Mouse (Mus musculus): ENCODE measurements around the gene Ate1.
"Not testable (repeated sequence)": the region's sequence is repeated elsewhere in the genome, so short reads cannot be mapped to it uniquely, and the experiment has no call there.

The Ate1 gene

GRCm38 (mm10) chr7:130390060-130390459 lies 130.1 kb downstream of the Ate1 start:
- DNase-seq = not testable (repeated sequence)

DNA sequence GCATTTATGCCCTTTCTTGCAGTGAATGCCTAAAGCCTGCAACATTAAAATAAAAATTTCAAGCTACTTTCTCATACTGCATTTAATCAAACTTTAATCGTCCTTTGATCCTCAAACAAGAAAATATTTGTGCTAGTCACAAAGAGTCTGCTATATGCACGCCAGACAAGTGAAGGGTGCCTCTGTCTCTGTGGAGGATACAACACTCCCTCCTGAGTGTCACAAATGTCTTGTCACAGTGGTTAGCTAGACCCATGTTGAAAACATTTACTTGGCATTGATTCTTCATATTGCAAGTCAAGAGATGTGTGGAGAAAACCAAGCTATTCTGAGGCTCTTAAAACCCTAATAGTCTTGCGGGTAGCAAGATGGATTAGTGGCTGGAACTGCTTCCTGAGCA lies 133.9 kb downstream of the Ate1 start:
- DNase-seq = no peak

DNA sequence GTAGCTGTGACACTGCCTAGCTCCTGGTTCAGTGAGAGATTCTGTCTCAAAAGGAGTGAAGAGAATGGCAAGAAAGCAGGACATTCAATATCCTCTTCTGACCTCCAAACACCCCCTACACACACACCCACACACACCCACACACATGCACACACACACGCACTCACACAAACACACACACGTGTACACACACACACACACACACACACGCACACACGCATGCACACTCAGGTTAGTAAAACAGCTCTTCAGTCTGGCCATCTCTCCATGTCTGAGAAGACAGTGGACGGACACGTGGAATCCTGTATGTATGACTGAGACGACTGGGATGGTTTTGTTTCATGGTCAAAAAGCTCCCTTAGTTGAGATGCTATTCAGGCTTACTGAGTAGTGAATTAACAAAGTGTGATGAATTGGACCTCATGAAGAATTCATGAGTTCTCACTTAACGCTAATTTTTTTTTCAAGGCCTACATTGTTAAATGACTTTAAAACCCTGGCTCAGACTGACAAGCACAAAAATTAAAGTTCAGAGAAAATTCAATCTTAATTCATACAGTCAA lies 134.4 kb downstream of the Ate1 start:
- no peak for DNase-seq

DNA sequence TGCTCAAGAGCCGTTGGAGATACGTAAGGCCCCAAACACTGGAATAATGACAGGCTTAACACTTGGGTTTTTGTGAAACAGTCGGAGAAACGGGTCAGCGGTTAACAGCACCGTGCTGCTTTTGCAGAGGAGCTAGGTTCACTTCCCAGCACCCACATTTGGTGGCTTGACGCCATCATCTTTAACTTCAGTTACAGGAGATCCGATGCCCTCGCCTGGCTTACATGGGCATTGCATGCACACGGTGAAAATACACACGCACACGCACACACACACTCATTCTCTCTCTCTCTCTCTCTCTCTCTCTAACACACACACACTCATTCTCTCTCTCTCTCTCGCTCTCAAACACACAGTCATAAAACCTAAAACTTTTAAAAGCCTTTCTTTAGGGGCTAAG lies 138.0 kb downstream of the Ate1 start:
- peak; percentile 20 to 53 for DNase-seq

- DNase-seq = no peak
These were observed 138.7 kb downstream of the Ate1 start for GRCm38 (mm10) chr7:130381387-130381951.

DNA sequence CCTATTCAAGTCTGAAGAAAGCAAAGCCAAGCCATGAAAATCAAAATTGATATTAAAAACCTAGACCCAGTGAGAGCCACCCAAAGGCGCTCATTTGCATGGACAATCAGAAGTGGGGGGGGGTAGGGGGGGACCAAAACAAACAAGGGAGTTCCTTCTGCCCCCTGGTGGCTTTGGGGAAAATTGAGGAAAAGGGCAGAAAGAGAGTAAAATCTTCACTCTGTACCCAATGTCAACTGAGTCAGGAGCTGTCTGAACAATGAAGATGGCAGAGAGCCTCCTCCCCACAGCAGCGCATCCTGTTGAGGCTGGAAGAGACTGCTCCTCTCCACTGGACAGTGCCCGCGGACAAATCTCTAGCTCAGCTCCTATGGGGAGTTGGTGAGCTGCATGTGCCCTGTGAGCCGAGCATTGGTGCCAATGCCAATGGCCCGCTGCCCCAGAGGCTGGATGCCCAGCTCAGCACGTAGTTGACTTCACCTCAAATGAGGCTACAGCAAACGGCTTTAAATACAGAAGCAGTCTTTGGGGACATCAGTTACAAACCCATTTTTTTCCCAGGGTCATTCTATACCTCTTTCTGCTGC lies 139.3 kb downstream of the Ate1 start:
- peak; percentile 84 to 91 for DNase-seq

GRCm38 (mm10) chr7:130380367-130380766 lies 139.8 kb downstream of the Ate1 start:
- peak in 1 of 2 experiments; percentile 10 for DNase-seq

- no peak for DNase-seq
These were observed 140.3 kb downstream of the Ate1 start for GRCm38 (mm10) chr7:130379886-130380285.

- no peak for DNase-seq
These were observed 141.9 kb downstream of the Ate1 start for GRCm38 (mm10) chr7:130378308-130378707.

DNA sequence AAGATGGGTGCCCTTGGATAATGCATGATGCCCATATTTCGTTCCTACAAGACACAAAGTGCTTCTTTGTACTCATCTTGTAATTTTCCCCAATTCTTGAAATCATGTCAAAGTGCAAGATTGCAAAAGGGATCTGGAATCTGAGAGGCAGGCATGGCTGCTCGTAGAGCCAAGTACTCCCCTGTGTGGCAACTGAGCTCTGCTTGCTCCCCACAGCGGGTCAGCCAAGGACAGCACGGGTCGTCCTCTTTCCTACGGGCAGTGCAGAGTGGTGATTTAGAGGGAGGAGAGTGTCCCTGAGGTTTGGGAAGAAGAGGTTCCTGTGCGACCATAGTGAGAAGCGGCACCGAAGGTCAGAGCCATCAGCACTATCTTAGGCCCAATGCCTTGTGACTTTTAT lies 145.9 kb downstream of the Ate1 start:
- no peak for DNase-seq

- DNase-seq = no peak
These were observed 151.1 kb downstream of the Ate1 start for GRCm38 (mm10) chr7:130368827-130369641.

- no peak for DNase-seq
These were observed 151.9 kb downstream of the Ate1 start for GRCm38 (mm10) chr7:130368036-130368826.

DNA sequence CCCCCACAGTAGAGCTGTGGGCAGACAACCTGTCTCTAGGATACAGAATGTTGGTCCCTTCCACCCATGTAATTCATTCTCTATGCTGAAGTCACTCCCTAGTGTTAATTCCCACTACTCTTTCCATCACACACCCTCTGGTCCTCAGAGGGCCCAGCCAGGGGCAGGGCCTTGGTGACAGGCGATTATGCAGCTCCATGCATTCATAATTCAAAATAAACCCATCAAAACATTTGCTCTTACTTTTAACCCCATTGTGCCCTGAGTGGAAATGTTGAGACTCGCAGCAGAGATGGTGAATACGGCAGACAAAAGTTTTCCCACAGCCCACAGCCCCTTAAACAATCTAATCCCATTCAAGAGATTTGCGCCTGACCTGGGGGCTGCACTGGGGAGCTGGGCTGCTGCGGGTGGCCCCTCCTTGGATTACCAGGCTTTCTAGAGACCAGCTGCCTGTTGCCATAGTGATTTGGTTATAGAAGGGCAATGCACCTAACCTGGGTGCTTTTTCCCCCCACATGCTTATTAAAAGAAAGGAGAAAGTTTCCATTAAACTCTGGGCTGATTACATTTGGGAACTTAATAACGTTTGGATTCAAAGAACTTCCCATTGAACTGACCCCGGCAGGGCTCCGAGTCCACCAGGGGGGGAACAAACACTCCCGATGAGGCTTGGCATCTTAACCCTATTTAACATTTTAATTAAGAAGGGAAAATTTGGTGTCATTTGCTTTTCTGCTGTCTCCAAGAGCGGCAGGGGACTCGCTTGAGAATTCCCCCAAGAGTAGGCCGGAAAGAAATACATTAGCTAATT lies 152.7 kb downstream of the Ate1 start:
- DNase-seq = no peak

DNA sequence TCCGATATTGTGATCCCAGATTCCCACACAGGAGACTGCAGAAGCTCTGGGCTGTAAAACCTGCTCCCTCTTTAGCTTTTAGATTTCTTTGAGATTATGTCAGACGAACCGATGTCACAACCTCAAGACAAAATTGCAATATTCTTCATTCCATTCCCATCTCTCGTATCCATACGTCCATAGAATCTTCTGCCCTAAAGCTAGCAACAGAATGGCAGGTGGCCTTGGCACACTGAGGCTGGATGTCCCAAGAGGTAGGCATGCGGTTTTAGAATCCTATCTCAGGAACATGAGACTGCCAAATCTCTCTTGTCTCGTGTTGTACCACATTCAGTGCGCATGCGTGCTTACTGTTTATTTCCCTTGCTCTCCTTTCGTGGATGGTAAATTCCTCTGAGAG lies 154.5 kb downstream of the Ate1 start:
- DNase-seq = no peak
